Mouse (Mus musculus): ENCODE measurements around the gene Nusap1. TPM values are rescaled to one million over a fixed set of nuclear protein-coding genes. Genes with fewer than 3 reads are reported as not detected.

Nusap1 gene
- total and polyA plus RNA-seq, 2 experiments from 2014 or later, result 13.5 to 26.8 TPM

DNA sequence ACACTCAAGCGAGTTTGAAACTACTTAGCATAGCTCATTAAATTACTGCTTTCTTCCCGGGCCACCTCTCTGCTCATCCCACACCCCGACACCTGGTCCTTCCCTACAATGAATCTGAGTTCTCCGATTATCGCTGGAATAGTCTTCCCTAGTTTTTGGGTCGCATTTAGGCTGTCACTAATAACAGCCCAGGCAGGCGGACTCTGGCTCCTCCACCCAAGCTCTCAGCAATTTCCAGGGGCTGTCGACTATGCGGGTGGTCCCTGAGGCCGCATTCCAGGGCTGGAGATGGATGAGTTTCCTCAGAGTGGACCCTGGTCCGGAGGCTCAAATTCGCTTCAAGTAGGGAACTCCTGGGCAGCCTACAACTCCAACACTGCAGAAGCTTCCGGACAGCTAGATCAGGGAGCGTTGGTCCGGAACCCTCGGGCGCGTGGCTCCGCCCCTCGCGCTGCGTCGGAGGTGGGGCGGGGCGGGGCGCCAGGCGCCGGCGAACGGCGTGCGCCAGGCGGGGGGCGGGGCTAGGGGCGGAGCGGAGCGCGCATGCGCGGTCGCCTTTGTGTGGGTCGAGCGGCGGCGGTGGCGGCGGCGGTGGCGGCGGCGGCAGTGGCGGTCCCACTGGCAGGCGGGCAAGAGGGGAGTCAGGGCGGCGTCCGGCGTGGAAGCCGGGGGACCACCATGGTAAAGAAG, 56.6 kb downstream of the Nusap1 start, which contains the start of gene Rtf1:
Gene Rtf1 (plus strand): TSS at position 544 of the 690 bp plus-strand sequence.
- ATAC-seq (ENCODE audit: insufficient read depth, low read depth) (peak; percentile 98), DNase-seq (ENCODE audit: low spot score) (peak; percentile 90)
- Histone ChIP-seq H3K4me1 (ENCODE audit: control insufficient read depth, insufficient read depth) (peaks cover 9% of the 10 kb centered on the region; the same call in 1 of the 2 replicates), H3K36me3 (replicated peaks; ENCODE audit: control insufficient read depth, insufficient read depth, low read length) (0 out of 2 replicates have a peak, but pooled peaks cover 3% of the 10 kb centered on the region), H3K4me2 (ENCODE audit: low read depth, low read length) (peak within 1 kb of the TSS; percentile 76), H3K27me3 (ENCODE audit: control insufficient read depth, insufficient read depth, low read length) (no peaks in the 10 kb centered on the region), H3K27ac (ENCODE audit: low read depth) (peak within 1 kb of the TSS; percentile 88), H3K9me3 (replicated peaks; ENCODE audit: control insufficient read depth, low read length) (no peaks in the 10 kb centered on the region), H3K4me3 (ENCODE audit: low read depth, low read length) (peak within 1 kb of the TSS; percentile 83), H3K9ac (replicated peaks; ENCODE audit: low read depth, low read length) (peak within 1 kb of the TSS; percentile 87)
- TF ChIP-seq EP300 (IDR thresholded peaks at IDR 0.05; ENCODE audit: low read depth) (no peak), CTCF (IDR thresholded peaks at IDR 0.05; ENCODE audit: low read depth) (no peak)
- WGBS, result under 1% methylated on average over 40 of the region's 58 CpGs

DNA sequence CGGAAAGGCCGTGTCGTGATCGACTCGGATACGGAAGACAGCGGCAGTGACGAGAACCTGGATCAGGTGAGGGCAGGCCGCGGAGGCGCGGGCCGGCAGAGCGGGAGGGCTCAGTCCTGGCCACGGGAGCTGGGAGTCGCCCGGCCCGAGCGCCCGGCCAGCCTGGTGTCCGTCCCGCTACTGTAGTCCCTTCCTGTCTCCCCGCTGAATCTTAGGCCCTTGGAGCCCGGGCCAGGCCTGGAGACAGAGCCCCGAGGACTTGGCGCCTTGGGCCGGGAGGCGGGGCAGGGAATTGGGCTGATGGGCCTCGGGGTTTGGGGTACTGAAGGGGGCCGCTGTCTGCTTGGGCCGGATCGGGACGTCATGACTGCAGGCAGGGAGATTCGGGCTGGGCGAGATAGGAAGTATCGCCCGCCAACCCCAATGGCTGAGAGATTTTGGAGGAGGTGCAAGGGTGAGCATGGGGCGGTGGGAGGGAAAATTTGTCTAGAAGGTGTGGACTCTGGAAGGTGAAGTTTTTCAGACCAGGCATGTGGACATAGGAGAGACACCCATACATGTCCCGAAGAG, 57.2 kb downstream of the Nusap1 start:
- TF ChIP-seq EP300 (IDR thresholded peaks at IDR 0.05; ENCODE audit: low read depth), result no peak
- no peak for TF ChIP-seq CTCF (IDR thresholded peaks at IDR 0.05; ENCODE audit: low read depth)
- Histone ChIP-seq H3K27ac (ENCODE audit: low read depth) (peak overlapping the region; percentile 88), H3K4me1 (ENCODE audit: control insufficient read depth, insufficient read depth) (peaks cover 9% of the 10 kb centered on the region; the same call in 1 of the 2 replicates), H3K9me3 (replicated peaks; ENCODE audit: control insufficient read depth, low read length) (no peaks in the 10 kb centered on the region), H3K36me3 (replicated peaks; ENCODE audit: control insufficient read depth, insufficient read depth, low read length) (0 out of 2 replicates have a peak, but pooled peaks cover 7% of the 10 kb centered on the region), H3K27me3 (ENCODE audit: control insufficient read depth, insufficient read depth, low read length) (no peaks in the 10 kb centered on the region), H3K4me3 (ENCODE audit: low read depth, low read length) (peak overlapping the region; percentile 83), H3K4me2 (ENCODE audit: low read depth, low read length) (peak overlapping the region; percentile 76), H3K9ac (replicated peaks; ENCODE audit: low read depth, low read length) (peak overlapping the region; percentile 87)
- WGBS, result under 1% methylated on average over 37 of the region's 39 CpGs
- ATAC-seq (ENCODE audit: insufficient read depth, low read depth) (peak; percentile 84), DNase-seq (ENCODE audit: low spot score) (peak; percentile 35)

DNA sequence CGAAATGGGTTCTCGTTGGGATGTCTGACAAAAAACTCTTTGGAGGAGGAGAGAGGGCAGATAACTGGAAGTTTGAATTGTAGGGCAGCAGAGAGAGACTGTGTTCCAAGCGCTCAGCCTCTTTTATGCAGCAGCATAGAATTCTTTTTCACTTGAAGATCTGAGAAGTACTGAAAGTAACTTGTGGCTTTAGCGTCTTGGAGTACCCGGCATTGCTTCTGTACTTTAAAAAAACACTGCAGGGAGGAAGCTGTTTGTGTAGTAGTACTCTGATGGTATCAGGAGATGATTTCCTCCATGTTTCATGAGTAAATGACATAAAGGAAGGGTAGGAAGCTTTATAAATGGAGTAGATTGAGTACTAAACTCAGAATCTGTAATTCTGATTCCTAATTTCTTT, 57.7 kb downstream of the Nusap1 start:
- peaks cover 9% of the 10 kb centered on the region; the same call in 1 of the 2 replicates for H3K4me1 ChIP-seq (ENCODE audit: control insufficient read depth, insufficient read depth)
- TF ChIP-seq CTCF (IDR thresholded peaks at IDR 0.05; ENCODE audit: low read depth), result no peak
- peak overlapping the region; percentile 87 for H3K9ac ChIP-seq (replicated peaks; ENCODE audit: low read depth, low read length)
- 0 out of 2 replicates have a peak, but pooled peaks cover 7% of the 10 kb centered on the region for H3K36me3 ChIP-seq (replicated peaks; ENCODE audit: control insufficient read depth, insufficient read depth, low read length)
- ATAC-seq (ENCODE audit: insufficient read depth, low read depth), result no peak
- DNase-seq (ENCODE audit: low spot score), result no peak
- H3K27ac ChIP-seq (ENCODE audit: low read depth), result peak overlapping the region; percentile 88; the same call in 1 of the 2 replicates
- H3K4me3 ChIP-seq (ENCODE audit: low read depth, low read length), result peak overlapping the region; percentile 83
- no peaks in the 10 kb centered on the region for H3K27me3 ChIP-seq (ENCODE audit: control insufficient read depth, insufficient read depth, low read length)
- peak overlapping the region; percentile 76 for H3K4me2 ChIP-seq (ENCODE audit: low read depth, low read length)
- 1% methylated on average over 5 of the region's 5 CpGs for WGBS
- H3K9me3 ChIP-seq (replicated peaks; ENCODE audit: control insufficient read depth, low read length), result no peaks in the 10 kb centered on the region

DNA sequence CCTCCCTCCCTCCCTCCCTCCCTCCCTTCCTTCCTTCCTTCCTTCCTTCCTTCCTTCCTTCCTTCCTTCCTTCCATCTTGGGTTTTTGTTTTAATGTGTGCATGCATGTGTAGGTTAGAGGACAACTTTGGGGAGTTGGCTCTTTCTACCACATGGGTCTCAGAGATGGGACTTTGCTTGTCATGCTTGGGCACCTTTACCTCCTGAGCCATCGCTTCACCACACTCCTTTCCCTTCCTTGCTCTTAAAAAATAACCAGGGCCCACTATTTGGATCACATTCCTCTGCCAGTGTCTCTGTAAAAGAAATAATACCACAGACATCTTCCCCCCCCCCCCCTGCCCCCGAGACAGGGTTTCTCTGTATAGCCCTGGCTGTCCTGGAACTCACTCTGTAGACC, 65.6 kb downstream of the Nusap1 start:
- H3K36me3 ChIP-seq (replicated peaks; ENCODE audit: control insufficient read depth, insufficient read depth, low read length), result 0 out of 2 replicates have a peak, but pooled peaks cover 7% of the 10 kb centered on the region
- H3K27ac ChIP-seq (ENCODE audit: low read depth), result no peak overlapping the region
- ATAC-seq (ENCODE audit: insufficient read depth, low read depth) (no peak), DNase-seq (ENCODE audit: low spot score) (no peak)
- H3K4me3 ChIP-seq (ENCODE audit: low read depth, low read length), result no peak overlapping the region
- H3K4me2 ChIP-seq (ENCODE audit: low read depth, low read length), result no peak overlapping the region
- no peaks in the 10 kb centered on the region for H3K9me3 ChIP-seq (replicated peaks; ENCODE audit: control insufficient read depth, low read length)
- 100% methylated on average over 2 of the region's 2 CpGs for WGBS
- TF ChIP-seq CTCF (IDR thresholded peaks at IDR 0.05; ENCODE audit: low read depth), result no peak
- no peak for TF ChIP-seq EP300 (IDR thresholded peaks at IDR 0.05; ENCODE audit: low read depth)
- no peak overlapping the region for H3K9ac ChIP-seq (replicated peaks; ENCODE audit: low read depth, low read length)
- no peaks in the 10 kb centered on the region for H3K27me3 ChIP-seq (ENCODE audit: control insufficient read depth, insufficient read depth, low read length)
- no peaks in the 10 kb centered on the region; the same call in 1 of the 2 replicates for H3K4me1 ChIP-seq (ENCODE audit: control insufficient read depth, insufficient read depth)

DNA sequence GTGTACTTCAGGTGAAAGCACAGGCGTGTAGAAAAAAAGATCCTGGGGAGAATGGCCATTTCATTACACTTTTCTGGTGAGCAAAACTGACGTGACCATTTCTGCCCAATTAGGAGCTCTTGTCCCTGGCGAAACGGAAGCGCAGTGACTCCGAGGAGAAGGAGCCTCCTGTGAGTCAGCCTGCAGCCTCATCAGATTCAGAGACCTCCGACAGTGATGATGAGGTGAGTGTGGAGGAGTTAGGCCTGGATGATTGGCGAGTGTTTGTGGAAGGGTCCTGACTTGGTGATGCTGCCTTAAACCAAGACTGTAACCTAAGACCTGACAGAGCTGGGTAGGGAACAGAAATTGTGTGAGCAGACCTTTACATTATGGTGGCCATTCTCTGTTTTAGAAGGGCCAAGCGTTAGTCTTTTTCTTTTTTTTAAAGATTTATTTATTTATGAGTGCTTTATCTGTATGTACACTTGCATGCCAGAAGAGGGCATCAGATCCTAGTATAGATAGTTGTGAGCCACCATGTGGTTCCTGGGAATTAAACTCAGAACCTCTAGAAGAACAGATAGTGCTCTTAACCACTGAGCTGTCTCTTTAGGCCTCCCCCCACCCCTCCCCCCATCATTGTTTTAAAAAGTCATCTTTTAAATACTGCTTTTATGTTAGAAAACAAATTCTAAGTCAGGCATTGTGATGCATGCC, 74.1 kb downstream of the Nusap1 start:
- TF ChIP-seq CTCF (IDR thresholded peaks at IDR 0.05; ENCODE audit: low read depth) (no peak), EP300 (IDR thresholded peaks at IDR 0.05; ENCODE audit: low read depth) (no peak)
- H3K27me3 ChIP-seq (ENCODE audit: control insufficient read depth, insufficient read depth, low read length), result no peaks in the 10 kb centered on the region
- H3K4me3 ChIP-seq (ENCODE audit: low read depth, low read length), result no peak overlapping the region
- H3K9me3 ChIP-seq (replicated peaks; ENCODE audit: control insufficient read depth, low read length), result no peaks in the 10 kb centered on the region
- no peak overlapping the region for H3K27ac ChIP-seq (ENCODE audit: low read depth)
- no peaks in the 10 kb centered on the region for H3K36me3 ChIP-seq (replicated peaks; ENCODE audit: control insufficient read depth, insufficient read depth, low read length)
- H3K9ac ChIP-seq (replicated peaks; ENCODE audit: low read depth, low read length), result no peak overlapping the region
- DNase-seq (ENCODE audit: low spot score) (no peak), ATAC-seq (ENCODE audit: insufficient read depth, low read depth) (no peak)
- peaks cover 8% of the 10 kb centered on the region; the same call in 1 of the 2 replicates for H3K4me1 ChIP-seq (ENCODE audit: control insufficient read depth, insufficient read depth)
- H3K4me2 ChIP-seq (ENCODE audit: low read depth, low read length), result no peak overlapping the region
- 80% methylated on average over 9 of the region's 9 CpGs for WGBS

Data from heart, postnatal 0 days (tissue).